Mouse (Mus musculus): Measurements from ENCODE around the gene Ltbp3.

Gene Ltbp3

GRCm38 (mm10) chr19:5756321-5756985 lies 15.7 kb downstream of the Ltbp3 start:
- DNase-seq (ENCODE audit: low spot score): no peak

DNA sequence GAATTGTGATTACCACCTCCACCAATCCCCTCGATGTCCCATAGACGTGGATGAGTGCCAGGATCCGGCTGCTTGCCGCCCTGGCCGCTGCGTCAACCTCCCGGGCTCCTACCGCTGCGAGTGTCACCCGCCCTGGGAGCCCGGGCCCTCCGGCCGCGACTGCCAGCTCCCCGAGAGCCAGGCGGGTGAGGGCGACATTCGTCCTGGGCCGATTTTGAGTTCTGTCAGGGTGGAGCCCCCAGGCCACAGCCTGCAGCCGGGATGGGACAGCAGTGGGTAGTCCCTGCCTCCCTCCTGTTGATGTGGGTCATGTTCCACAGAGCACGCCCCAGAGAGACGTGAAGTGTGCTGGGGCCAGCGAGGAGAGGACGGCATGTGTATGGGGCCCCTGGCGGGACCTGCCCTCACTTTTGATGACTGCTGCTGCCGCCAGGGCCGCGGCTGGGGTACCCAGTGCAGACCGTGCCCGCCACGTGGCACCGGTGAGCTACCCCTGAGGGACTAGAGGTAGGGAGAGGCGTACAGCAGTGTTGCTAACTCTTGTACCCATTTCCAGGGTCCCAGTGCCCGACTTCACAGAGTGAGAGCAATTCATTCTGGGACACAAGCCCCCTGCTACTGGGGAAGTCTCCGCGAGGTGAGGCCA lies 16.4 kb downstream of the Ltbp3 start:
- DNase-seq (ENCODE audit: low spot score): no peak

- DNase-seq (ENCODE audit: low spot score): no peak
Measured at GRCm38 (mm10) chr19:5758878-5759403, 18.2 kb downstream of the Ltbp3 start.

DNA sequence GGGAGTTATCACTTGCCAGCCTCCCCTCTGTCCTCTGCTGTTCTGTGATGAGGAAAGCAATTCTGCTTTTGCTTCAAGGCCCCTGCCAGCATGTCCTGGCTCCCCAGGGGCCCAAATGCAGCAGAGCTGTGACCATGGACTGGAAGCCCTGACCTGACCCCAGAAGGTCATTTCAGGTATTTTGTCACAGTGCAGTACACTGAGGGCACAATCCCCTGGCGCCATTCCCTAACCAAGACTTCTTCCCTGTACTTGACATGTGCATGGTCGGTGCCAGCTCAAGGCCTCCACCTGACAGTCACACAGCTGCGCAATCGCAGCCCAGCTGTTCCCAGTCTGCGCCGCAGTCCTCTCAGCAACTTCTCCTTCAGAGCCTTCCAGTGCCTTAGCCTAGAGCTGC lies 22.5 kb downstream of the Ltbp3 start:
- DNase-seq (ENCODE audit: low spot score): no peak

GRCm38 (mm10) chr19:5767271-5767670 lies 26.6 kb downstream of the Ltbp3 start:
- no peak for DNase-seq (ENCODE audit: low spot score)

DNA sequence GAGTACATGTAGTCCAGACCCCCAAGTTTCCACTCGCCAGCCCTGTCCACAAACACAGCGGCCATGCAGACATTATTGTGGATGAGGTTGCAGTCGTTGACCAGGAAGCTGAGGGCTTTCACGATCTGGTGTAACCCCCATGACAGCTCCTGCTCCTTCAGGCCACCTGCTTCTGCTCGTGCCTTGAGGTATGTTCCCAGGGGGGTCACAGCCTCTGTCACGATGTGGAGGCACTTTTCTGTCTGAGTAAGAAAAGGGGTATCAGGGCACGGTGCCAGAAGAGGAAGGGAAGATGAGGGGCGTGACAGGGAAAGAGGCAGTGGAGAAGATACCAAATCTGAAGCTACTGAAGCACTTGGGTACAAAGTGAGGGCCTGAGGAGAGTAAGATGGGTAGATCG lies 29.6 kb downstream of the Ltbp3 start:
- no peak for DNase-seq (ENCODE audit: low spot score)

- DNase-seq (ENCODE audit: low spot score): peak; percentile 93
Measured at GRCm38 (mm10) chr19:5770925-5771860, 30.5 kb downstream of the Ltbp3 start, which contains the start of gene Scyl1. Gene Scyl1, minus strand, starts transcription at chr19:5771419.

DNA sequence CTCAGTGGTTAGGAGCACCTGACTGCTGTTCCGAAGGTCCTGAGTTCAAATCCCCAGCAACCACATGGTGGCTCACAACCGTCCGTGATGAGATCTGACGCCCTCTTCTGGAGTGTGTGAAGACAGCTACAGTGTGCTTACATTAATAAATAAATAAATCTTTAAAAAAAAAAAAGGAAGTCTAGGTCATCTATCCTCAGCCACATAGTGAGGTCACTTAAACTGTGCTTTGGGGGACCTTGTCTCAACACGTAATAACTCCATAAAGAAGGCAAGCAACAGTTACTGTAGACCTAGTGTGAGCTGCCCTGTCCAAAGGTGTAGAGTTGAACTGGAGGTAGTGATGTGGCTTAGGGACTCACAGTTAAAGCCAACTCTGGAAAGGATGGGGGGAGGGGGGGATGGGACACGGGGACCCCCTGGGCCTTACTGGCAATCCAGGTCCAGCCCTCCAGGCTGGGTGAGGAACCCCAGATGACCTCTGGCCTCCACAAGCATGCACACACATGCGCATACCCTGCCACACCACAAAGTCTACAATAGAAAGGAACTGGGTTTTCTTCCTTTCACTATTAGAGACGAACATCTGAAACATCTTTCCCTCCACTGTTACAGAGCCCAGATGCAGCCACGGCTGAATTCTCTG lies 36.8 kb downstream of the Ltbp3 start:
- DNase-seq (ENCODE audit: low spot score): no peak

GRCm38 (mm10) chr19:5778312-5778711 lies 37.6 kb downstream of the Ltbp3 start:
- no peak for DNase-seq (ENCODE audit: low spot score)

- no peak for DNase-seq (ENCODE audit: low spot score)
Measured at GRCm38 (mm10) chr19:5780203-5780602, 39.5 kb downstream of the Ltbp3 start.

GRCm38 (mm10) chr19:5781532-5781931 lies 40.8 kb downstream of the Ltbp3 start:
- DNase-seq (ENCODE audit: low spot score): no peak

DNA sequence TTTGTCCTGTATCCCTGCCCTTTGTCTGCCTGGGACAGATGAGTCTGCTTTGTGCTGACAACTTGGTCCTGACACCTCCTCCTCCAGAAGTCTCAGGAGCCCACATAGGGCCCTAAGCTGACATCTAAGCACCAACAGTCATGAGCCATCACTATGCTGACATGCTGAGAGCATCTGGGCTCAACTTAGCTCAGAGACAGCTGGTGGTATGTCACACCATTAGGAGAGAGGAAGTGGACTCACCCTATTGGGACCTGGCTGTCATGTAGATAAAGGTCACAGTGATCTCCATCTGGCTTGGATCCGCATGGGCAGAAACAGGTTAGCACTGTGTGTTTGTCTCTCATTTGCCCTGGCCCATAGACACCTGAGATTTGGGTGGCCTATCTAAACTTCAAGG lies 41.4 kb downstream of the Ltbp3 start:
- no peak for DNase-seq (ENCODE audit: low spot score)

DNA sequence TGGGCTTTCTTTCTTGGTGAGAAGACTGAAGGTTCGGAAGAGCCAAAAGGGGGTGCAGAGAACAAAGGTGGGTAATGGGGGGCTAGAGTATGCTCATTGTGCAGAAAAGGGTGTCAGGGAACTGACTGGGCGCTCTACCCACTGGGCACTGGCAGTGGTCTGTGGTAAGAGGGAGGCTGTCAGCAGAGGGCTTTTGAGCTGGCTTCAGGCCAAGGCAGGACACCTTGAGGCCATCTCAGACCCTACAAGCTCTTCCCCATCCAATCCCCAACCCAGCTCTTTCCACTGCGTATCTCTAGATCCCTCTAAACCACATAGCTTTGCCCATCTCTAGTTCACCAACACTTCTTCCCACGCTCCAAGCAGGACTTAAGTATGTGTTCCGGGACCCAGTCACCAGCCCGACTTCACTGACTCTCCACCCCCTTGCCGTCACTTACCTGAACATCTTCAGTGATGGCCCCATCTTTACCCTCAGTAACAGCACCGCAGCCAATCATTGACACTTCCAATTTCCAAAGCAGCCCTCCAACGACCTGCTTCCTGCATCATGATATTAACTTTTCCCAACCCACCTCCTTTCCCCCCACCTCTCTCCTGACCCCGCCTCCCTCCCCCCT lies 44.4 kb downstream of the Ltbp3 start:
- no peak for DNase-seq (ENCODE audit: low spot score)

- DNase-seq (ENCODE audit: low spot score): peak; percentile 60
Measured at GRCm38 (mm10) chr19:5786441-5787114, 45.9 kb downstream of the Ltbp3 start.

DNA sequence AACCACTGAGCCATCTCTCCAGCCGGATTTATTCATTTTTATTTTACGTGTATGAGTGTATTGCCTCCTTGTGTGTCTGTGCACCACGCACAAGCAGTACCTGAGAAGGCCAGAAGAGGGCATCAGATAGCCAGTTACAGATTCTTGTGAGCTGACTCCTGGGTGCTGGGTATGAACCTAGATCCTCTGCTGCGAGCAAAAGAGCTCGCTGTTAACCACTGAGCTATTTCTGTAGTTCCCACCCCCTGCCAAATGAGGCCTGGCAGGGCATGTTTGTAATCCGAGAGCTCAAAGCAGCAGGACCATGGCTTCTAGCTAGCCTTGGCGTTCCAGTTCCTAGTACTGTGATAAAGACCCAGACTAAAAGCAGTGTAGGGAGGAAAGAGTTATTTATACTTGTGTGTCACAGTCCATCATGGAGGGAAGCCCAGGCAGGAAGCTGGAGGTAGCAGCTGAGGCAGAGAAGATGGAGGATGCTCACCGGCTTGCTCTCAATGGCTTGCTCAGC lies 46.5 kb downstream of the Ltbp3 start:
- no peak for DNase-seq (ENCODE audit: low spot score)

DNA sequence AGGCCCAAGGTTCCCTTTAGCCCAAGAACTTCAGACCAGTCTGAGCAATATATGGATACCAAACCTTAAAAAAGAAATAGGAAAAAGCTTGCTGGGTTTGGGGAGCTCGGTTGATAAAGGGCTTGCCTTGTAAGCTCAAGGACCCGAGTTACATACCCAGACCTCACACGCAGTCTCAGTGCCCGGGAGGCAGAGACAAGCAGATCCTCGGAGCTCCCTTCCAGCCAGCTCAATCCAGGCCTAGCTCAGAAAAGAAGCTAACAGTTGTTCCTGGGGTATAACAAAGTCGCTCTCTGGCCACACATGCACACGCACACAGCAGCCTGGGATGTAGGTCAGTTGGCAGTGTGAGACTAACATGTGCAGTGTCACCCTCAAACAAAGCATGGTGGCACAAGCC lies 47.2 kb downstream of the Ltbp3 start:
- DNase-seq (ENCODE audit: low spot score): no peak

- DNase-seq (ENCODE audit: low spot score): no peak
Measured at GRCm38 (mm10) chr19:5788620-5789019, 47.9 kb downstream of the Ltbp3 start.

DNA sequence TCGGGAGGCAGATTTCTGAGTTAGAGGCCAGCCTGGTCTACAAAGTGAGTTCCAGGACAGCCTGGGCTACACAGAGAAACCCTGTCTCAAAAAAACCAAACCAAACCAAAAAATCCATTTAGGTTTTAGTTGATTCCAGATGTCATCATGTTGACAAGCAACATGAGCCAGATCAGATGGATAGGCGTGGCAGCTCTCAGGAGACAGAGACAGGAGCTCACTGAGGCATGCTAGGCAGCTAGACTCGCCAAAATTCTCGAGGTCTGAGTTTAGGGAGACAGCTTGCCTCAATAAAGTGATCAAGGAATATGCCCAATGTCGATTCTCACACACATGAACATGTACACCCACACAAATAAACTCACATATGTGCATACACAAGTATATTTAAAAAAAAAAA lies 48.4 kb downstream of the Ltbp3 start:
- no peak for DNase-seq (ENCODE audit: low spot score)

- no peak for DNase-seq (ENCODE audit: low spot score)
Measured at GRCm38 (mm10) chr19:5791329-5791728, 50.6 kb downstream of the Ltbp3 start.

GRCm38 (mm10) chr19:5793116-5793515 lies 52.4 kb downstream of the Ltbp3 start:
- peak; percentile 31 for DNase-seq (ENCODE audit: low spot score)

All from ovary, adult 18-20 months (tissue).